Mouse (Mus musculus) ovary, postnatal 14 days (tissue): ENCODE results near the gene Lenep.

Experiments
- DNase-seq: peaks from one replicate; pipeline ENCODE4 v3.0.0; 2022; ENCODE audit warnings: low spot score

Lenep gene

DNA sequence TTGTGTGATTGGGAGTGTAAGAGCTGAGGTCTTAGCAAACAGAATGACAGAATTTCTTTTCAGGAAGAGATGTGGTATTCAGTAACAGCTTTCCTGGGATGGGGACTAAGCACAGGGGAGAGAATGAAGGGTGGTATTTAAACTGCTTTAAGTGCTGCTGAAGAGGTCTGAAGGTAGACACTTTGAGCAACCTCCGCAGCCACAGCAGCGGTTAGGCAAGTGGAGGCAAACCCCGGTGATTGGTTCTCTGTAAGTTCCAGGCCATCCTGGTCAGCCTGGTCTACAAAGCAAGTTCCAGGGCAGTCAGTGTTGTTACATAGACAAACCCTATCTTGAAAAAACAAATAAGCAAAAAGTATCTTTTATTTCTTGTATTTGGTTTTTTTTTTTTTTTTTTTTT lies 17.4 kb upstream of the Lenep start:
- no peak for DNase-seq

DNA sequence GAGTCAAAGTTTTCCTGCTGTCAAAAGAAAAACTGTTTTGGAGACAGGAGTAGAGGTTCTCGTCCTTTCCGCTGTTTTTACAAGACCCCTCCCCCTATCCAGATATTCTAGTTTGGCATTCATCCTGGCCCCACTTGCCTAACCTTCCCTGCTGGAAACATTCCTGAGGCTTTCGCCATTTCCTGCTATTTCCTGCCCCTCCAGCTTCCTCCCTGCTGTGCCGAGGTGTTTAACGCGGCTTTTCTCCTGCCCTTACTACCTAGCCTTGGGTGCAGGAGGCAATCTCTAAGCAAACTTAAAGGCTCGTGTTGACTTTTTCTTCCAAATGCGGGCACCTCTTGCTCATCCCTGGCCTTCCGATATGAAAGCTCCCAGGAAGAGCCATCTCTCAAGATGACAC lies 17.0 kb upstream of the Lenep start:
- peak; percentile 57 for DNase-seq

DNA sequence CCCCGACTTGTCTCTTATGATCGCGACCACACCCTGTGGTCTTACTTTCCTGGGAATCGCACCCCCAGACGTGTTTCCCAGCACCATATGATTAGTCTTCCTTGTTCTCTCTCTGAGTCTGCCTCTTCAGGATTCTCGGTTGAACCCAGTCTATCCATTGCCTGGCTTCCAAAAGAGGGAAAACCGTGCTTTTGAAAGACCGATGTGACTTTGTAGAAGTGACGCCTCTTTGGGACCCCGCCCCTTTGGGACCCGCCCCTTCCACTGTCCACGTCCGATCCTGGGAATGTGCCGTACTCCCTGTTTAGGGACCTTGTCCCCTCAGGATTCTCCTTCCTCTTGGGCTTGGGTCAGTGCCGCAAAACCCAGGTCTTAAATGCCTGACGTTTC lies 16.3 kb upstream of the Lenep start:
- peak; percentile 65 for DNase-seq

DNA sequence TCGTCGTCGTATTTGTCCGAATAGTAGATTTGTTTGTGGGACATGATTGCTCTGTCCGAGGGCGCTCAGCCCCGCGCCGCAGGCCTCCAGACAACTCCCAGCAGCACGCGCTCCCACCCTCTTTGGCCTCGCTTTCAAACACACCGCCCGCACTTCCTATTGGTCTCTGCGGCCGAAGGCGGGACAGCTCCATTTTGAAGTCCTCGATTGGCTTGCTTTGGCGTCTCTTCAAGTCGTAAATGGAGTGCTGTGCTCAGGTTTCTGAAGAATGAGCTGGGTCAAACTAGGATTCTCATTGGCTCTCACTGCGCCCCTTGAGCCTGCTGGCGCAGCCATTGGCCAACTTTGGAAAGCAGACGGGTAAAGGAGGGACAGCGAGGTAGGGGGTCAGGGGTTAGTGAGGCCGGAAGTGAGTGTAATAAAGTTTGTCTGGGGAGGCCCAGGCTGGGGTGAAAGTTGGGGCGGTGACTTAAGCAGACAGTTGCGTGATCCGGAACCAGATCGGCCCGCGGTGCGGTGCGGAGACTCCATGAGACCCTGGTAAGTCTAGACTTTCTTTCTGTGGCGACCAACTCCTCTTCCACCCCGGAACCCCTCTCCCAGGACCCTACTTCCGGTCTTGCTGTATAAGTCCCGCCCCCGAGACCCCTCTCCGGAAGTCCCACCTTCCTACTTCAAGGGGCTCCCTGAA lies 15.7 kb upstream of the Lenep start, which contains the start of the genes Cks1b and Shc1:
TSS of gene Cks1b (minus strand) at position 214 of the 691 bp plus-strand sequence.
TSS of gene Shc1 (plus strand) at position 274 of the 691 bp plus-strand sequence.
- peak; percentile 87 for DNase-seq

DNA sequence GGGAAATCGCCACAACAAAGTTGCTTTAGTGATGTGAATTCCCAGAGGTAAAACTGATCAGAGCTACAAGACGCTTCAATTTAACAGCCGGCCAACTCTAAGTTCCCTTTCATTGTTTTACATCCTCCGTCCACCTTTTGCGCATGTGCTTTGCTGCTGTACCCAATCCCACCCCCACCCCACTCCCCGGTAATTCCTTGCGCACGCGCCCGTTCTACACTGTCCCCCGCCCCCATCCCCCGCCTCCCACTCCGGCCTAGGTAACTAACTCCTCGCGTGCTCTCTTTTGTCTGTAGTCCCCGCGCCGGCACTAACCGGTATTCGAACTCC lies 15.2 kb upstream of the Lenep start:
- DNase-seq: no peak

DNA sequence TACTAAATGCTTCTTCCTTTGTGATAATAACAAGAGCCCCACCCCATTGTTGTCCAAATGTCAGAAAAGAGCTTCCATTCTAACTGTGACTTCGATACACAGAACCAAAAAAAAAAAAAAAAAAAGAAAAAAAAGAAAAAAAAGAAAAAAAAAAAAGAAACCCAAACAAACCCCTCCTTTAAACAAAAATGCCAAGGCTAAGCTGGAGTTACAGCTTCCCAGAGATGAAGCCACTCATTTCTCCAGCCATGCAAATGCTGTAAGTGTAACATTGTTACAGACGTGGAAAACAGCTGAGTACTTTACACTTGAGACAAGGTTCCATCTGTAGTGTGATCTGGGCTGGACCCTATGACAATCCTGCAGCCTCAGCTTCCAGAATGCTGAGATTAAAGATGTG lies 14.5 kb upstream of the Lenep start:
- no peak for DNase-seq

DNA sequence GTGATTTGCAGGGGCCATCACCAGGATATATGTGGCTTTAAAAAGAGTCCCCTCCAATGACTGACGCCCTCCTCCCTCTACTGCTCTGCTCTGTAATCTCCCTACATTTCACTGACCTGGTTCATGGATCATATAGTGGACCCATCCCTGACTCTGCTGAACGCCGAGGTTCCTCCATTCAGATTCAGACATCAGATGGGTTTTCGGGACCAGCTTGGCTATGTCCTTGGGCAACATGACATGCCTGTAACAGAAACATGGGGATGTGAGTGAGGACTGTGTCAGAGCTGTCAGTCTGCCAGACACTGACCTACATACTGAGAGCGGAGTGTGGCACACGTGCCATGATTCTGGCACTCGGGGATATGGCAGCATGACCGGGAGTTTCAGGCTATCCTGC lies 13.6 kb upstream of the Lenep start:
- no peak for DNase-seq

DNA sequence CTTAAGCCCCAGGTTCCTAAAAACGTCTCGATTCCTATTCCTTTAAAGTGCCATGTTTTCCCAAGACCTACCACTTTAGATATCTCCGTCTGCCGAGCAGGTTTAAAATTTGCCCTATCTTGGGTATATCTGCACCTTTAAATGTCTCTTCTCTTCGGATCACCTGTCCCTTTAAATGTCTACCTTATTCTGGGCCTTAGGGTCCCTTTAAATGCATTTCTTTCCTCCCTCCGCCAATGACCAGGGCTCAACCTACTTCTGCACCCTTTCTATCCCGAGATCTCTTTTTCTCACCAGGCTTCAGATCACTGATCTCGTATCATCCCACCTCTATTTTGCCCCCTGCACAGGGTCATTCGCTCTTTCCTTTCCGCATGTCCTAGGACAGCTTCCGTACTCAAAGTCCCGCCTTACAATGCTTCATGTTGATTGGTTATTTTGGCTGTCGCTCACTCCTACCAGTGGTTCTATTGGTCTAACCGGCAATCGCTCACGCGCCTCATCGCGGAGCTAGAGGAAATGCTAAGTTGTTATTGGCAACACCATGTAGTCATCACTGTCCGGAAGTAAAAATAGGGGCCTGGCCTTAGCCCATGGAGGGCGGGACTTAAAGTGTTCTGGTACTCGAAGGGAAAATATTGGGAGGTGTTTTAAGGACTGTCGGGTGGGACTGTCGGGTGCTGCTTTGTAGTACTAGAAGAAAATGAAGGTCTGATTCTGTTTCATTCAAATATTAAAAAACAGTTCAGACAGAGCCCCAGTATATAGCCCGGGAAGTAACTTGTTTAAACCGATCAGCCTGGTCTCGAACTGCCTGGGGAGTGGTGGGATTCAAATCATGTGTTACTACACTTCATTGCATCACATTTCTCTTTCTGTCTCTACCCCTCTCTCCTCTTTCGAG lies 9.1 kb upstream of the Lenep start, which contains the start of gene Flad1:
TSS of gene Flad1 (minus strand) at position 381 of the 904 bp plus-strand sequence.
- DNase-seq: peak; percentile 100

DNA sequence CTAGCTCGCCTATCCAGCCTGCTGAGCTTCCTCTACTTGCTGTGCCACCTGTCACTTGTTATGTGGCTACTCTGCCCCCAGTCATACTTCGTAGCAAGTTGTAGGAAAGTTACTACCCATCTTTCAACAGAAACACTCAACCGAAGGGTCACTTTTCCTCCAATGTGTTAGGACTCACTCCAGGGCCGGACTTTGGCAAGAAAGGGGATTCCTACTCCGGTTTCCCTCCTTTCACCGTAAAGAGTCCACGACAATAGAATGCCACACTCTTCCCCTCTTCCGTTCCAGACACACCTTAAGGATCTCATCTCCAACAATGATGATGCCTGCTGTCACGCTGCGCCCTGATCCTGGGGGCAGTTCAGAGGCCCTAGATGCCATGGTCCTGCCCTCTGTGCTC lies 8.3 kb upstream of the Lenep start:
- DNase-seq: no peak

DNA sequence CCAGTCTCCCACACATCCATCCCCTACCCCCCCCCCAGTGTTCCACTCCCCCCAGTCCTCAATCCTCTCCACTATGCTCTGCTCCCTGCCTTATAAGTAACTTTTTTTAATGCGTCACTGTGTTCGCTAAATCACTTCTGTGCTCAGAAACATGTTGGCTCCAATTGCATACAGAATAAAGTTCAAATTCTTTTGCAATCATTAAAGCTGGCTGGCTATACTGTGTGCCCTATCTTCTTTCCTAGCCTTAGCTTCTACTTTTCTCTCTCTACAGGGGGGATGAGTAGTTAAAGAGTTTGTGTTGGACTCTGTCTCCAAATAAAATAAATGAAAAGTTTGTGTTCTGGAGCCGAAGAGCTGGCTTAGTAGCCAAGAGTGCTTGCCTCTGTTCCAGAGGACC lies 7.1 kb upstream of the Lenep start:
- no peak for DNase-seq

DNA sequence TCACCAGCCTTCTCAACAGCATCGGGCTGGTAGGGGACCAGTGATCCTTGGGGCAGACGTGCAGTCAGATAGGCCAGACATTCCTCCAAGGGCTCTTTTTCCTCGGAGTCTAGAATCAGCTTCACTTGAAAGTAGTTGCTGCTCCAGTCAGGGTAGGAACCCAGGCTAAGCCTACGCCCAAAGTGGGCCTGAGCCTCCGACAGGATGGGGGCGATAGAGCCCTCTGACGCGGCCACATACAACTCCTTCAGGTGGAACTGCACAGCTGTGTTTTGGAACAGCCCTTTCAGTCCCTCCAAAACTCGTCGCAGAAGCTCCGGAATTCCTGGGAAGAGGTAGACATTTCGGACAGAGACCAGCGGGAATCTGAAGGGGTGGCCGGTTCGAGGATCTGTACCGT lies 5.9 kb upstream of the Lenep start:
- DNase-seq: no peak

DNA sequence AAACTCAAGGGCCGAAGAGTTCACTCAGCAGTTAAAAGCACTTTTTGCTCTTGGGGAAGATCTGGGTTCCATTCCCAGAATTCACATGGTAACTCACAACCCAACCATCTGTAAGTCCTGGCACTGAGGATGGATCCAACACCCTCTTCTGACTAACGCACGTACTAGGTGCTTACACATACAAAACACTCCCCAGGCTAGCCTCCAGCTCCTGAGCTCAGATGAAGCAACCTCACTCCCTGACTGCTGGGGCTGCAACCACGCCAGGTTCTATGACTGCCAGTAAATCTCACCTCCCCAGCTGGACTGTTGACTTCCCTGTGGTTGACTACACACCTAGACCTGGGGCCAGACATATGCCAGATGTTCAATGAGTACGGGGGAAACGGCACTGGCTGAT lies 4.3 kb upstream of the Lenep start:
- DNase-seq: no peak

DNA sequence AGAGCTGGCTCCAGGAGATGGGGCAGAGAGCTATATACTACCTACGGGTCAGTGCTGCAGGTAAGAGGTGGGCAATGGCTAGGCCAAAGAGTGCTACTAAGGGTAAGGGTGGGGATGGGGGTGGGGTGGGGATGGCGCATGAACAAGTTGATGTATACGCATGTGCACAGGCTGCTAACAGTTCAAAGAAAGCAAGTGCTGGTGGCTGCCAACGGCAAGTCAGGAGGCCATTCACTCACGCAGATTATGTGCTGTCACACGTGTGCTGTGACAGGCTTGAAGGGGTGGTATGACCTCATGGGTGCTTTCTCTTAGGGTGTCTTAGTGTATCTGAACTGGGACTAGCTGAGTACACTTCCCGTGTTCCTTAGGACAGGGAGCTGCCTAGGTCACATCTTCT lies 1.3 kb downstream of the Lenep start:
- no peak for DNase-seq

DNA sequence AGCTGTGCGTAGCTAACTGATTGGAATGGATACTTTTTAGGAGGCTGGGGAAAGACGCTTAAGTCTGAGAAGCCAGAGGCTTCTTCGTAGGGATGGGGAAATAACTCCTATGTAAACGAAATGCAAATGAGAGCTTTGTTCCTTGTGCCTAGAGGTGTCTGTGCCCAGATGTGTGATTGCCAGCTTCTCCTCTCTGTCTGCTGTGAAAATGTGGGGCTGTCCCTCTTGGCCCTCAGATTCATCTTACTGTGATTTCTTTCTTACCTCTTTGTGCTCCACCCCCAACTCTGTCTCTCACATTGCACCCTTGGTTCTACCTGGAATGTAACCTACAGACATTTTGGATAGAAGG lies 6.0 kb downstream of the Lenep start:
- DNase-seq: no peak

DNA sequence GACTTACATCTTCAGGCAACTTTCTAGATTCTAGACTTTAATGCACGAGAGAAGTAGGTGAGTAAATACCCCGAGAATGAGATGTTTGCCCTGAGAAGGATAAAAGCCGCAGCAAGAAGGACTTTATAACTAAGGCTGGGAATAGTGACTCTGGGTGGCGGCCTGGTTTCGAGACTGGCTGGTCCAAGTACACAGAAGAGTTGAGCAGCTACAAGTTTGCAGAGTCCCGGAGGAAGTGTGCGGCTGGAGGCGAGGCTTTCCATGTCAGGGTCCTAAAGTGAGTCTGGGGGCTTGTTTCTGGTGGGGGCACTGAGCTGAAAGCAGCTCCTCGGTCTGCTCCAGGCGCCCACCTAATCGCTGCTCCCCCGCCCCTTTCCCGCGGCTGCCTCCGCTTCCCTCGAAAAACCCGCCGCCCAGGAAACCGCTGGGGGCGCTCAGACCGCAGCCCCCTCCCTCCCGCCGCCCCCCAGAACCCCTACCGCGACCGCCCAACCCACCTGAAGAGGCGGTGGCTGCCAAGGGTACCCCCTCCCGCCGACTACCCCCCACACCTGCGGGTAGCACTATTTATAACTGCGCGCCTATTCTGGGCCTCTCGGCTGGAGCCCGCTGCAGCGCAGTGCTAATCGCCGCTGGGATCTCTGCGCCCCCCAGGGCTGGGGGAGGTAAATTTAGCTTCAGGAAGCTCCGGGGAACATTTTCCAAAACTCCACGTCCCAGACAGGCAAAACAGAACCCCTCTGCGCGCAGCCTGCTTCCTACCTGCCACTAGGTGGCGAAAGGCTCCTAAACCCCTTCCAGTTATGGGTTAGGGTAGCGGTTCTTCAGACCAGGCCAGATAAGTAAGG lies 6.6 kb downstream of the Lenep start:
- DNase-seq: no peak

DNA sequence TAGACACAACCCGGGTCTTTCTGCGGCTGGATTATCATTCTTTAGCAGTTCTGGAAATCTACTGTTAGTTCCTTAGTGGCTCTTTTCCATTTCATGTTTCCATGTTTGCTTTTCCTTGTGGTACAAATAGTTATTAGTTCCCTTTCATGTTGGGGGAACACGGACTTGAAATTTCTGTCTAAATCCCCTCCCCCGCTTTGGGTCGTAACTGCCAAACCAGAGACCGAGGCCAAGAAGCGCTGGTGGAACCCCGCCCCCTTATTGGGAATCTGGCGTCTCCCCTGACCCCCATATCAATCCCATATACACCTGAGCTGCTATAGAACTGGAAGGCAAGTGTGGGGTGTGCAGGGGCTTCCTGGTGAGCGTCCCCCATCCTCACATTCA lies 7.2 kb downstream of the Lenep start:
- DNase-seq: no peak

DNA sequence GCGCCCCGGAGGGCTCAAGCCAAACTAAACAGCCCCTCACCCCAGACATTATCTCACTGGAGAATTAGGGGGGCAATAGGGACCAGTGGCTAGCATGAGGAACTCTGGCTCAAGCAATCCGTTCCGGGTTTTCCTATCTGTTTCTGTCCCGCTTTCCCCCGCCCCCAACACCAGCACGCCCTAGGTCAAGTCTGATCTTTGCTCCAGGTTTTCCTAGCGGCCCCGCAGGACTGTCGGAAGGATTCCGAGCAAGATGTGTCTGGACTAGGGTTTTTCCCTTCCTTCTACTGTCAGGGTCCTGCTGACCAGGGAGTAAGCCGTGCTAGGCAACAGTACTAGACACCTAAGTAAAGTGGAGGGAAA lies 7.7 kb downstream of the Lenep start:
- no peak for DNase-seq

DNA sequence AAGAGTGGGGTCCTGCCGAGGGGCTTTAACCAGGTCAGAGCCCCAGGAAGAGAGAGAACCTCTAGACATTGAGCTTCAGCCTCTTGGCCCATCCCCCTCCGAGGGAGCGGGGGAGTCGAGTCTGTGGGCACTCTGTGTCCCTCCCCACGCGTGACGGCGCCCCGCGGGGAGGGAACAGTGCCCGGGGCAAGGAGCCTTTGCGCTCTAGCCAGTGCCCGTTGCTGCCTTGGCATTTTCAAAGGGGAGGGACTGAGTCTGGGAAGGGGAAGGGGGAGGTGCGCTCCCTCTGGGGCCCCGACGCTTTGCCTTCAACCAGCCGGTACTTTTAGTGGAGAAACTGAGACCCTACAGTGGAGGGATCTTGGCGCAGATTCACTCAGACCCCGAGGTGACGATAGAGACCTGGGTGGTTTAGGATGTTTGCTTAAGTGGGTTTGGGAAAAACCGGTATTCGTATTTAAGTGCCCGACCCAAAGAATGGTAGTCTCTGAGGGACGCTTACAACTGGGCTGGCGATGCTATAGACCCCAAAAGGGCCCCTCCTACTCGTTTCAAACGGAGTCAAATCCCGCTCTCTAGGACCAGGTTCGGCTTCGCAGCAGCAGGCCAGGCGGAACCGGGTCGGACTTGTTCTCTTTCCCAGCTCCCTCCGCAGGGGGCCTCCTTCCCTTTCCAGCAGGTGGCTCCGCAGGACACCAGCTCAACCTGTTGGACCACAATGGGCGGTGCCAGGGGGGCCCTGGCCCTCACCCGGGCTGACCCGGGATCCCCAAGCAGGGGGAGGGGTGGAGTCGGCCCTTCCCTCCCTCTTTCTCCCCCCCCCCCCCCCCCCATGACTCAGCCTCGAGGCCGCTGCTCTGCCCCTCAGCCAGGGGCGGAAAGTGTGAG lies 8.3 kb downstream of the Lenep start, which contains the start of gene Zbtb7b:
TSS of gene Zbtb7b (minus strand) at position 771 of the 888 bp plus-strand sequence.
- DNase-seq: peak; percentile 80

DNA sequence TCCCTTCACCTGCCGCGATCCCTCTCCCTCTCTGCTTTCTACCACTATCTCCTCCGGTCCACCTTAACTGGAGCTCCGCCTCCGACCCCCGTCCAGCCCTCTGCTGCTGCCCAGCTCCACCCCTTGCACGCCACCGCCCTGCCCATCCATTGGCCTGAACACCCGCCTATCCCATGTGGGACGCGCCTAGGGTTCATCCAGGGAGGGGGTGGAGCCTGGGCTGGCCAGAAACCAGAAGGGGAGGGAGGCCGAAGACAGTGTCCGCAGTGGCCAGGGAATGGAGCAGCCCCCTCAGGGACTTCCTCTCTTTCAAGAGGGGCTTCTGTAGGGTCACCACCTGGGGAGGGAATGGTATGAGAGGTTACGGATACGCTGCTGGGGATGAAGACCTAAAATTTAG lies 9.0 kb downstream of the Lenep start:
- peak; percentile 98 for DNase-seq

DNA sequence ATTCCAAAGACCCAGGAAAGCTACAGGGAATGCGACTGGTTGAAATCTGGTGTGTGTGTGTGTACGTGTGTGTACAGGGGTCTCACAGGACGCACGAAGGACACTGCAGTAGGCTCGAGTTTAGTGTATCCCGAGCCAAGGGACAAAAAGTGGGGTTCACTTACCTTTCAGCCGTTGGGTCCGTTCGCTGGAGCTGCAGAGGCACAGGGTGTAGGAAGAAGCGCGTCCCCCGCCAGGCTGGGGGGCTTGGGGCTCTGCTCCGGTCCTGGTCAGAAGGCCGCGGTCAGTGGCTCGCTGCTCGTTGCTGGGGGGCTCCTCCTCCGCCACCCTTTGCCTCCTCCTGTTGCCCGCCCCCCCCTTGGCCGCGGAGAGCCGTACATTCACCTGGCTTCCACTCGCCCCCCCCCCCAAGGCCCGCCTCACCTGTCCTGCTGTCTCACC lies 9.7 kb downstream of the Lenep start:
- no peak for DNase-seq
